Mouse (Mus musculus): ENCODE results near the gene Atp1b2.
A peak's percentile ranks its signal among the peaks of the same experiment; 100 is the strongest.

DNA sequence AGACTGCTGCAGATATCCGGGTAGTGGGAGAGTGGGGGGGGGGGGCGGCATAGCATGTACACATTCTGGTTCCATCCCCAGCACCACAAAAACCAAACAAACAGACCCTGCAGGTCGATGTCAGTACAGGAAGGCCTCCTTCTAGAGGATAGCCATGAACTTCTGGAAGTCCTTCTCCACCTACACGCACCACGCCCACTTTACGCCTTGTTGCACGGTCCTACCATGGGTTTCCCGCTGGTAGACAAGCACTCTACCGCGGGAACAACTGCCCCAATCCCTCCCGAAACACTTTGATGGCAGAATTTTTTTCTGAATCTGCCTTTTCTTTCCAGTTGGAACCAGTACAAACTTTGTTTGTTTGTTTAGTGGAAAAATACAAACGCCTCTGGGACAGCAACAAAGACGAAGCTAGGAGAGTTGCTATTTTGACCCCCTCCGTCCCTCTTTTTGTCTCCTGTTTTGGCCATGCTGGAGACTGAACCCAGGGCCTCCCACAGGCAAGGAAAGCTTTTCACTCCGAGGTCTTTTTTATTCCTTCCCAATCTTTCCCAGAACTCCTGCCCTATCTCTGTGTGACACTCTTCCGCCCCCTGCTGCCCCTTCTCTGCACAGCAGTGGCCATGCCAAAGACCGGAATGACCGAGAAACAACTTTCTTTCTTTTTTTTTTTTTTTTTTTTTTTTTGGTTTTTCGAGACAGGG, 8.0 kb upstream of the Atp1b2 start:
- no peak for TF ChIP-seq POLR2A (IDR thresholded peaks at IDR 0.05; ENCODE audit: borderline replicate concordance, low read depth, low read length)
- TF ChIP-seq CTCF (IDR thresholded peaks at IDR 0.05; ENCODE audit: low read depth, low read length): peak; percentile 76

All from bone marrow macrophage, adult 2 months (primary cell).